Mouse (Mus musculus) spleen, adult 2 months (tissue): ENCODE data around the gene Nxf1.

ENCODE experiments used
- CTCF ChIP-seq: fragments of 200-500 bp; IDR thresholded peaks from 2 replicates; pipeline ENCODE4 v1.5.1; 2011; ENCODE audit warnings: mild to moderate bottlenecking, inconsistent platforms; ENCODE audit not compliant: insufficient read depth, insufficient read length, insufficient replicate concordance; ENCODE audit errors: extremely low read depth
- POLR2A ChIP-seq: fragments of 200-500 bp; IDR thresholded peaks from 2 replicates; pipeline ENCODE4 v1.6.1; 2011; ENCODE audit warnings: low read depth, low read length, inconsistent platforms

- TF ChIP-seq CTCF (no peak), POLR2A (peak; percentile 67)
Observed at GRCm38 (mm10) chr19:8802130-8802821, 45.4 kb downstream of the Nxf1 start, which contains the start of gene Zbtb3.
